Mouse (Mus musculus) embryo, embryonic 10.5 days (tissue): ENCODE results near the gene 1700031F05Rik.
"Not testable (repeated sequence)": the region's sequence is repeated elsewhere in the genome, so short reads cannot be mapped to it uniquely, and the experiment has no call there.

ENCODE experiments used
- DNase-seq: peaks from one replicate; pipeline ENCODE4 v3.0.0-alpha.2; 2015; ENCODE audit warnings: low spot score

Gene 1700031F05Rik

GRCm38 (mm10) chrX:102867871-102868270, at the start of gene 1700031F05Rik:
Gene 1700031F05Rik (minus strand): TSS chrX:102867971.
- no peak for DNase-seq

DNA sequence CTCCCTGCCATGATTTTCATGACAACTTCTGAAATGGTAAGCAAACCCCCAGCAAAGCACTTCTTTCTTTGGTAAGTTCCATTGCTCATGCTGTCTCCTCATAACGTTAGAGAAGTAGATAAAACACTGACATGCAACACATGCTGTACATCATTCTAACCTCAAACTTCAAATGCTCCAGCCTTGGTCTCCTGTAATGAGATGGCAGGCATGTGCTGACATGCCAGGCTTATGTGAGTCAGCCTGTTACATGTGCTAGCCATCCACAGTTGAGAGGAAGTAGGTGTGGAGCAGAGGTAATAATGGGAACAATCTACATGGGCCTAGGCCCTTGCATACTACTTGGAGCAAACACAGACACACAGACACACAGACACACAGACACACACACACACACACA, 47.1 kb upstream of the 1700031F05Rik start:
- DNase-seq, result not testable (repeated sequence)

GRCm38 (mm10) chrX:102908587-102908986, 40.8 kb upstream of the 1700031F05Rik start, which contains the start of the genes Dmrtc1a and 1700011M02Rik:
Gene Dmrtc1a (minus strand): TSS chrX:102908687.
Gene 1700011M02Rik (plus strand): TSS chrX:102908905.
- DNase-seq, result not testable (repeated sequence)

GRCm38 (mm10) chrX:102854516-102854915, 13.3 kb downstream of the 1700031F05Rik start, which contains the start of gene Dmrtc1c2:
Gene Dmrtc1c2 (minus strand): TSS chrX:102854616.
- not testable (repeated sequence) for DNase-seq

- no peak for DNase-seq
Measured at GRCm38 (mm10) chrX:102812311-102812710, 55.5 kb downstream of the 1700031F05Rik start.
